Mouse (Mus musculus): ENCODE measurements around the gene Msl1. TPM values are rescaled to one million over a fixed set of nuclear protein-coding genes. Genes with fewer than 3 reads are reported as not detected.

Msl1 gene
- total RNA-seq, 2 experiments from 2014 or later = 51.8 to 69.4 TPM

GRCm38 (mm10) chr11:98785772-98786281 lies 9.5 kb upstream of the Msl1 start:
- intact Hi-C loops (cut with DNase I) = loop anchor here (1.0 to 2.0 kb wide), 3 partner anchors 13 to 67 kb away; no protein-coding TSS in a partner anchor
- peak overlapping the region; percentile 72 for H3K4me3 ChIP-seq
- peak overlapping the region; percentile 100 for H3K27ac ChIP-seq
- peak; percentile 89 for DNase-seq
- peak; percentile 74 for TF ChIP-seq CTCF (IDR thresholded peaks at IDR 0.05)

- peak; percentile 81 for TF ChIP-seq CTCF (IDR thresholded peaks at IDR 0.05)
- intact Hi-C loops (cut with DNase I) = loop anchor here (1.0 to 2.0 kb wide), 3 partner anchors 14 to 68 kb away; no protein-coding TSS in a partner anchor
- Histone ChIP-seq H3K4me3 (peak overlapping the region; percentile 72), H3K27ac (peak overlapping the region; percentile 100)
- peak; percentile 97 for DNase-seq
Observed at GRCm38 (mm10) chr11:98786359-98787214, 8.7 kb upstream of the Msl1 start.

- peak; percentile 80 for DNase-seq
- peak overlapping the region; percentile 100 for H3K27ac ChIP-seq
- intact Hi-C loops (cut with DNase I) = loop anchor here (2.0 kb wide), 2 partner anchors 14 to 68 kb away; no protein-coding TSS in a partner anchor
- peak overlapping the region; percentile 72 for H3K4me3 ChIP-seq
- TF ChIP-seq CTCF (IDR thresholded peaks at IDR 0.05) = no peak
Observed at GRCm38 (mm10) chr11:98787229-98787628, 8.1 kb upstream of the Msl1 start.

- Histone ChIP-seq H3K4me3 (peak overlapping the region; percentile 72; the same call in 1 of the 2 replicates), H3K27ac (peak overlapping the region; percentile 100)
- intact Hi-C loops (cut with DNase I) = loop anchor here (2.0 kb wide), 3 partner anchors 15 to 69 kb away; no protein-coding TSS in a partner anchor
- peak; percentile 61 for TF ChIP-seq CTCF (IDR thresholded peaks at IDR 0.05)
- DNase-seq = no peak
Observed at GRCm38 (mm10) chr11:98787691-98788090, 7.6 kb upstream of the Msl1 start.

- intact Hi-C loops (cut with DNase I) = loop anchor here (2.0 kb wide), 1 partner anchor 41 kb away; no protein-coding TSS in a partner anchor
- no peak for DNase-seq
- no peak for TF ChIP-seq CTCF (IDR thresholded peaks at IDR 0.05)
- Histone ChIP-seq H3K4me3 (peak overlapping the region; percentile 83), H3K27ac (peak overlapping the region; percentile 100)
Observed at GRCm38 (mm10) chr11:98788139-98788538, 7.2 kb upstream of the Msl1 start.

- DNase-seq = peak; percentile 92
- Histone ChIP-seq H3K4me3 (peak overlapping the region; percentile 83), H3K27ac (peak overlapping the region; percentile 100)
- TF ChIP-seq CTCF (IDR thresholded peaks at IDR 0.05) = peak; percentile 70
- intact Hi-C loops (cut with DNase I) = loop anchor here (2.0 kb wide), 1 partner anchor 40 kb away; no protein-coding TSS in a partner anchor
Observed at GRCm38 (mm10) chr11:98788550-98789218, 6.6 kb upstream of the Msl1 start.

GRCm38 (mm10) chr11:98789219-98789807 lies 6.0 kb upstream of the Msl1 start:
- no peak for TF ChIP-seq CTCF (IDR thresholded peaks at IDR 0.05)
- H3K4me3 ChIP-seq = peak overlapping the region; percentile 83
- intact Hi-C loops (cut with DNase I) = loop anchor here (2.0 kb wide), 1 partner anchor 39 kb away; no protein-coding TSS in a partner anchor
- no peak for DNase-seq
- peak overlapping the region; percentile 100 for H3K27ac ChIP-seq

- TF ChIP-seq CTCF (IDR thresholded peaks at IDR 0.05) = no peak
- H3K27ac ChIP-seq = peak overlapping the region; percentile 100
- no peak for DNase-seq
- H3K4me3 ChIP-seq = peak overlapping the region; percentile 83
- intact Hi-C loops (cut with DNase I) = loop anchor here (2.0 kb wide), 1 partner anchor 39 kb away; no protein-coding TSS in a partner anchor
Observed at GRCm38 (mm10) chr11:98789824-98790223, 5.5 kb upstream of the Msl1 start.

GRCm38 (mm10) chr11:98790631-98791205 lies 4.6 kb upstream of the Msl1 start:
- no peak overlapping the region for H3K4me3 ChIP-seq
- no peak for TF ChIP-seq CTCF (IDR thresholded peaks at IDR 0.05)
- intact Hi-C loops (cut with DNase I) = no loop called here
- no peak overlapping the region for H3K27ac ChIP-seq
- no peak for DNase-seq

GRCm38 (mm10) chr11:98791448-98791847 lies 3.9 kb upstream of the Msl1 start:
- intact Hi-C loops (cut with DNase I) = no loop called here
- TF ChIP-seq CTCF (IDR thresholded peaks at IDR 0.05) = no peak
- DNase-seq = no peak
- Histone ChIP-seq H3K27ac (no peak overlapping the region), H3K4me3 (no peak overlapping the region)

- DNase-seq = no peak
- TF ChIP-seq CTCF (IDR thresholded peaks at IDR 0.05) = no peak
- Histone ChIP-seq H3K27ac (no peak overlapping the region), H3K4me3 (no peak overlapping the region)
- intact Hi-C loops (cut with DNase I) = no loop called here
Observed at GRCm38 (mm10) chr11:98792081-98792480, 3.2 kb upstream of the Msl1 start.

Data from gastrocnemius, adult 2 months (tissue).